Mouse (Mus musculus): ENCODE data around the gene Abcc10. TPM values are rescaled to one million over a fixed set of nuclear protein-coding genes. Genes with fewer than 3 reads are reported as not detected.

The Abcc10 gene
- polyA plus RNA-seq, 1 experiment: 3.9 TPM

GRCm38 (mm10) chr17:46268026-46268720 lies 60.0 kb downstream of the Abcc10 start:
- Histone ChIP-seq H3K9me3 (replicated peaks; ENCODE audit: control insufficient read depth, insufficient read depth, low read length, poor library complexity, severe bottlenecking) (no peaks in the 10 kb centered on the region), H3K27ac (ENCODE audit: insufficient read depth, low read length) (peak overlapping the region; percentile 76; the same call in 1 of the 2 replicates), H3K27me3 (ENCODE audit: control insufficient read depth, insufficient read depth, low read length, poor library complexity, severe bottlenecking) (no peaks in the 10 kb centered on the region), H3K4me1 (ENCODE audit: control insufficient read depth, insufficient read depth, low read length) (peaks cover 9% of the 10 kb centered on the region), H3K36me3 (ENCODE audit: control insufficient read depth, insufficient read depth, low read length, poor library complexity, severe bottlenecking) (peaks cover 29% of the 10 kb centered on the region), H3K9ac (ENCODE audit: low read depth, poor library complexity, severe bottlenecking) (no peak overlapping the region), H3K4me3 (ENCODE audit: low read depth, low read length) (no peak overlapping the region)
- TF ChIP-seq EP300 (IDR thresholded peaks at IDR 0.05; ENCODE audit: insufficient read depth, low read depth, low read length) (no peak), POLR2A (IDR thresholded peaks at IDR 0.05; ENCODE audit: insufficient read depth, low read length) (no peak), CTCF (IDR thresholded peaks at IDR 0.05; ENCODE audit: low read depth, low read length) (no peak)

- H3K27me3 ChIP-seq (ENCODE audit: control insufficient read depth, insufficient read depth, low read length, poor library complexity, severe bottlenecking): no peaks in the 10 kb centered on the region
- no peaks in the 10 kb centered on the region for H3K9me3 ChIP-seq (replicated peaks; ENCODE audit: control insufficient read depth, insufficient read depth, low read length, poor library complexity, severe bottlenecking)
- H3K9ac ChIP-seq (ENCODE audit: low read depth, poor library complexity, severe bottlenecking): no peak overlapping the region
- peak overlapping the region; percentile 76 for H3K27ac ChIP-seq (ENCODE audit: insufficient read depth, low read length)
- no peak for TF ChIP-seq EP300 (IDR thresholded peaks at IDR 0.05; ENCODE audit: insufficient read depth, low read depth, low read length)
- no peak for TF ChIP-seq CTCF (IDR thresholded peaks at IDR 0.05; ENCODE audit: low read depth, low read length)
- no peak for TF ChIP-seq POLR2A (IDR thresholded peaks at IDR 0.05; ENCODE audit: insufficient read depth, low read length)
- H3K4me1 ChIP-seq (ENCODE audit: control insufficient read depth, insufficient read depth, low read length): peaks cover 9% of the 10 kb centered on the region
- H3K36me3 ChIP-seq (ENCODE audit: control insufficient read depth, insufficient read depth, low read length, poor library complexity, severe bottlenecking): peaks cover 36% of the 10 kb centered on the region
- no peak overlapping the region for H3K4me3 ChIP-seq (ENCODE audit: low read depth, low read length)
Measured at GRCm38 (mm10) chr17:46267511-46267910, 60.6 kb downstream of the Abcc10 start.

DNA sequence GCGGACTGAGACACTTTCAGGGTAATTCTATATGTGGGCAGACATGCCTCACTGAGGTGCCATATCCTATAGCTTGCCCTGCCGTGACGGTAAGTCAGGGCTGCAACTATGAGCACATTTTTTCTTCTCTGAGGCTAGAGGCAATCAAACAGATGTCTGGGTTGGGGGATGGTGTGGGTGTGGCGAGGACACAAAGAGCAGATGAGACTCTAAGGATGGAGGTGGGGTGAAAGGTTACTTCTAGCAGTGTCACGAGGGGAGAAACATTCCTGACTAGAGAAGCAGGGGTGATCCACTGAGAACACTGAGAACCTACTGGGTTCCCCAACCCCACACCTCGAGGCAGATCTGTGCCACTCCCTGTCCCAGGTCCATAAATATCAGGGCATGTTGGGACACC lies 61.2 kb downstream of the Abcc10 start:
- Histone ChIP-seq H3K9ac (ENCODE audit: low read depth, poor library complexity, severe bottlenecking) (no peak overlapping the region), H3K9me3 (replicated peaks; ENCODE audit: control insufficient read depth, insufficient read depth, low read length, poor library complexity, severe bottlenecking) (no peaks in the 10 kb centered on the region), H3K4me1 (ENCODE audit: control insufficient read depth, insufficient read depth, low read length) (peaks cover 9% of the 10 kb centered on the region), H3K27ac (ENCODE audit: insufficient read depth, low read length) (peak overlapping the region; percentile 76), H3K4me3 (ENCODE audit: low read depth, low read length) (no peak overlapping the region), H3K27me3 (ENCODE audit: control insufficient read depth, insufficient read depth, low read length, poor library complexity, severe bottlenecking) (no peaks in the 10 kb centered on the region), H3K36me3 (ENCODE audit: control insufficient read depth, insufficient read depth, low read length, poor library complexity, severe bottlenecking) (peaks cover 41% of the 10 kb centered on the region)
- TF ChIP-seq CTCF (IDR thresholded peaks at IDR 0.05; ENCODE audit: low read depth, low read length) (no peak), EP300 (IDR thresholded peaks at IDR 0.05; ENCODE audit: insufficient read depth, low read depth, low read length) (0 out of 2 replicates have a peak, but pooled peaks have one; percentile 42)

- Histone ChIP-seq H3K9me3 (replicated peaks; ENCODE audit: control insufficient read depth, insufficient read depth, low read length, poor library complexity, severe bottlenecking) (no peaks in the 10 kb centered on the region), H3K36me3 (ENCODE audit: control insufficient read depth, insufficient read depth, low read length, poor library complexity, severe bottlenecking) (peaks cover 37% of the 10 kb centered on the region), H3K4me3 (ENCODE audit: low read depth, low read length) (no peak overlapping the region), H3K27ac (ENCODE audit: insufficient read depth, low read length) (peak overlapping the region; percentile 76), H3K9ac (ENCODE audit: low read depth, poor library complexity, severe bottlenecking) (no peak overlapping the region), H3K27me3 (ENCODE audit: control insufficient read depth, insufficient read depth, low read length, poor library complexity, severe bottlenecking) (no peaks in the 10 kb centered on the region), H3K4me1 (ENCODE audit: control insufficient read depth, insufficient read depth, low read length) (peaks cover 9% of the 10 kb centered on the region)
- TF ChIP-seq EP300 (IDR thresholded peaks at IDR 0.05; ENCODE audit: insufficient read depth, low read depth, low read length) (peak; percentile 88), POLR2A (IDR thresholded peaks at IDR 0.05; ENCODE audit: insufficient read depth, low read length) (no peak), CTCF (IDR thresholded peaks at IDR 0.05; ENCODE audit: low read depth, low read length) (peak; percentile 79)
Measured at GRCm38 (mm10) chr17:46265918-46266618, 62.1 kb downstream of the Abcc10 start.

GRCm38 (mm10) chr17:46265502-46265901 lies 62.6 kb downstream of the Abcc10 start:
- no peaks in the 10 kb centered on the region for H3K27me3 ChIP-seq (ENCODE audit: control insufficient read depth, insufficient read depth, low read length, poor library complexity, severe bottlenecking)
- no peak overlapping the region for H3K4me3 ChIP-seq (ENCODE audit: low read depth, low read length)

DNA sequence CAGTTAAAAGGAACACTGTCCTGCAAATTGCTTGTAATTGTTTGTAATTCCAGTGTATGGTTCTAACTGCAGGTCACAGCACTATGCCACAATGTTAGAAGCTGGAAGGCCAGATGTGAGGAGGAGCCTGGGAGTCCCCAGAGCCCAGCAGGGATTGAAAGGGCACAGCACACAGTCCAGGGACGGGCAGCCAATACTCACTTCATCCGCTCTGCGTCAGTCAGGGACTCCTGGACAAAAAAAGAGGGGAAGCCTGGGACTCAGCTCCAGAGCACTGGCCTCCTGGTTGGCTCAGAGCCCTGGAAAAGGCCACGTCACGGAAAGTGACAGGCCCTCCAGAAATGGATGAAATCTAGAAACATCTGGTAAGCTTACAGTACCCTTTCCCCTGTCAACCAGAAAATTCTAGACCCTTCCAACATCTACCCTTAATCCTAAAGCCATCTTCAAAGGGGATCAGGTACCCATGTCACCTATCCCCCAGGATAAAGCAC lies 65.9 kb downstream of the Abcc10 start:
- H3K4me3 ChIP-seq (ENCODE audit: low read depth, low read length): no peak overlapping the region
- H3K4me1 ChIP-seq (ENCODE audit: control insufficient read depth, insufficient read depth, low read length): peaks cover 6% of the 10 kb centered on the region
- no peaks in the 10 kb centered on the region for H3K9me3 ChIP-seq (replicated peaks; ENCODE audit: control insufficient read depth, insufficient read depth, low read length, poor library complexity, severe bottlenecking)
- H3K27me3 ChIP-seq (ENCODE audit: control insufficient read depth, insufficient read depth, low read length, poor library complexity, severe bottlenecking): no peaks in the 10 kb centered on the region
- H3K36me3 ChIP-seq (ENCODE audit: control insufficient read depth, insufficient read depth, low read length, poor library complexity, severe bottlenecking): peaks cover 45% of the 10 kb centered on the region
- H3K27ac ChIP-seq (ENCODE audit: insufficient read depth, low read length): no peak overlapping the region
- no peak overlapping the region for H3K9ac ChIP-seq (ENCODE audit: low read depth, poor library complexity, severe bottlenecking)
- TF ChIP-seq POLR2A (IDR thresholded peaks at IDR 0.05; ENCODE audit: insufficient read depth, low read length) (no peak), EP300 (IDR thresholded peaks at IDR 0.05; ENCODE audit: insufficient read depth, low read depth, low read length) (no peak), CTCF (IDR thresholded peaks at IDR 0.05; ENCODE audit: low read depth, low read length) (no peak)

More at GRCm38 (mm10) chr17:46265502-46265901, 62.6 kb downstream of the Abcc10 start:
- H3K9ac ChIP-seq (ENCODE audit: low read depth, poor library complexity, severe bottlenecking): no peak overlapping the region
- peaks cover 36% of the 10 kb centered on the region for H3K36me3 ChIP-seq (ENCODE audit: control insufficient read depth, insufficient read depth, low read length, poor library complexity, severe bottlenecking)
- H3K4me1 ChIP-seq (ENCODE audit: control insufficient read depth, insufficient read depth, low read length): peaks cover 9% of the 10 kb centered on the region
- peak overlapping the region; percentile 18; the same call in 1 of the 2 replicates for H3K27ac ChIP-seq (ENCODE audit: insufficient read depth, low read length)
- H3K9me3 ChIP-seq (replicated peaks; ENCODE audit: control insufficient read depth, insufficient read depth, low read length, poor library complexity, severe bottlenecking): no peaks in the 10 kb centered on the region
- TF ChIP-seq EP300 (IDR thresholded peaks at IDR 0.05; ENCODE audit: insufficient read depth, low read depth, low read length) (no peak), POLR2A (IDR thresholded peaks at IDR 0.05; ENCODE audit: insufficient read depth, low read length) (no peak), CTCF (IDR thresholded peaks at IDR 0.05; ENCODE audit: low read depth, low read length) (no peak)

Data from ES-Bruce4 (cell line).